Mouse (Mus musculus): ENCODE results near the gene Atf3. TPM values are rescaled to one million over a fixed set of nuclear protein-coding genes. Genes with fewer than 3 reads are reported as not detected.

Atf3 gene
- polyA plus RNA-seq, 1 experiment, result 4.4 TPM

GRCm38 (mm10) chr1:191241574-191241973 is 23.7 kb upstream of the Atf3 start:
- Histone ChIP-seq H3K4me3 (ENCODE audit: low read depth, low read length) (no peak overlapping the region), H3K27ac (ENCODE audit: insufficient read depth, low read length) (no peak overlapping the region), H3K9me3 (replicated peaks; ENCODE audit: control insufficient read depth, insufficient read depth, low read length, poor library complexity, severe bottlenecking) (peaks cover under 1% of the 10 kb centered on the region; the same call in 1 of the 2 replicates), H3K36me3 (ENCODE audit: control insufficient read depth, insufficient read depth, low read length, poor library complexity, severe bottlenecking) (no peaks in the 10 kb centered on the region), H3K27me3 (ENCODE audit: control insufficient read depth, insufficient read depth, low read length, poor library complexity, severe bottlenecking) (no peaks in the 10 kb centered on the region), H3K4me1 (ENCODE audit: control insufficient read depth, insufficient read depth, low read length) (no peaks in the 10 kb centered on the region), H3K9ac (ENCODE audit: low read depth, poor library complexity, severe bottlenecking) (no peak overlapping the region)
- no peak for TF ChIP-seq EP300 (IDR thresholded peaks at IDR 0.05; ENCODE audit: insufficient read depth, low read depth, low read length)
- TF ChIP-seq POLR2A (IDR thresholded peaks at IDR 0.05; ENCODE audit: insufficient read depth, low read length), result no peak
- TF ChIP-seq CTCF (IDR thresholded peaks at IDR 0.05; ENCODE audit: low read depth, low read length), result no peak

DNA sequence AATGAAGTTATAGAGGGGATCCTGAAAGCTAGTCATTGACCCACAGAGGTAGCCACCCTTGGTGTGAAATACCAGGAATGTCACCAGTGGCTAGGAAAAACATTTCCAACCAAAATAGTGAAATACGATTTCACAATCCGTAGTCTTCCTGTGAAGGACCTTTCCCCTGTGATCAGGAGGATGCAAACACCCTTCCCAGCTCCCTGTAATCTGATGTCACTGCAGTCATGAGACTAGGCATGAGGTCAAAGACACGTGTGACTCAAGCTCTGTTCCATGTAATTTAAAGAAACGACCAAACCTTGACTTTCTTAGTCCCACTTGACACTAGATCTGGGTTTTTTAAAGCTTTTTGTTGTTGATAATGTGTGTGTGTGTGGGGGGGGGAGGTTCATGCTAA is 21.8 kb upstream of the Atf3 start:
- Histone ChIP-seq H3K4me3 (ENCODE audit: low read depth, low read length) (no peak overlapping the region), H3K9me3 (replicated peaks; ENCODE audit: control insufficient read depth, insufficient read depth, low read length, poor library complexity, severe bottlenecking) (no peaks in the 10 kb centered on the region), H3K4me1 (ENCODE audit: control insufficient read depth, insufficient read depth, low read length) (no peaks in the 10 kb centered on the region), H3K9ac (ENCODE audit: low read depth, poor library complexity, severe bottlenecking) (no peak overlapping the region), H3K27me3 (ENCODE audit: control insufficient read depth, insufficient read depth, low read length, poor library complexity, severe bottlenecking) (no peaks in the 10 kb centered on the region), H3K27ac (ENCODE audit: insufficient read depth, low read length) (no peak overlapping the region), H3K36me3 (ENCODE audit: control insufficient read depth, insufficient read depth, low read length, poor library complexity, severe bottlenecking) (no peaks in the 10 kb centered on the region)
- TF ChIP-seq POLR2A (IDR thresholded peaks at IDR 0.05; ENCODE audit: insufficient read depth, low read length), result no peak
- TF ChIP-seq CTCF (IDR thresholded peaks at IDR 0.05; ENCODE audit: low read depth, low read length), result no peak
- TF ChIP-seq EP300 (IDR thresholded peaks at IDR 0.05; ENCODE audit: insufficient read depth, low read depth, low read length), result no peak

GRCm38 (mm10) chr1:191235788-191236542 is 18.1 kb upstream of the Atf3 start:
- H3K27ac ChIP-seq (ENCODE audit: insufficient read depth, low read length), result no peak overlapping the region
- no peaks in the 10 kb centered on the region for H3K9me3 ChIP-seq (replicated peaks; ENCODE audit: control insufficient read depth, insufficient read depth, low read length, poor library complexity, severe bottlenecking)
- TF ChIP-seq CTCF (IDR thresholded peaks at IDR 0.05; ENCODE audit: low read depth, low read length) (no peak), POLR2A (IDR thresholded peaks at IDR 0.05; ENCODE audit: insufficient read depth, low read length) (no peak), EP300 (IDR thresholded peaks at IDR 0.05; ENCODE audit: insufficient read depth, low read depth, low read length) (no peak)
- no peaks in the 10 kb centered on the region for H3K27me3 ChIP-seq (ENCODE audit: control insufficient read depth, insufficient read depth, low read length, poor library complexity, severe bottlenecking)
- no peaks in the 10 kb centered on the region for H3K36me3 ChIP-seq (ENCODE audit: control insufficient read depth, insufficient read depth, low read length, poor library complexity, severe bottlenecking)
- H3K4me3 ChIP-seq (ENCODE audit: low read depth, low read length), result no peak overlapping the region
- no peak overlapping the region for H3K9ac ChIP-seq (ENCODE audit: low read depth, poor library complexity, severe bottlenecking)
- H3K4me1 ChIP-seq (ENCODE audit: control insufficient read depth, insufficient read depth, low read length), result no peaks in the 10 kb centered on the region

GRCm38 (mm10) chr1:191234837-191235236 is 17.0 kb upstream of the Atf3 start:
- no peaks in the 10 kb centered on the region for H3K27me3 ChIP-seq (ENCODE audit: control insufficient read depth, insufficient read depth, low read length, poor library complexity, severe bottlenecking)
- H3K4me3 ChIP-seq (ENCODE audit: low read depth, low read length), result no peak overlapping the region
- no peaks in the 10 kb centered on the region for H3K9me3 ChIP-seq (replicated peaks; ENCODE audit: control insufficient read depth, insufficient read depth, low read length, poor library complexity, severe bottlenecking)
- no peak for TF ChIP-seq CTCF (IDR thresholded peaks at IDR 0.05; ENCODE audit: low read depth, low read length)
- no peak for TF ChIP-seq EP300 (IDR thresholded peaks at IDR 0.05; ENCODE audit: insufficient read depth, low read depth, low read length)
- no peak for TF ChIP-seq POLR2A (IDR thresholded peaks at IDR 0.05; ENCODE audit: insufficient read depth, low read length)
- no peaks in the 10 kb centered on the region for H3K36me3 ChIP-seq (ENCODE audit: control insufficient read depth, insufficient read depth, low read length, poor library complexity, severe bottlenecking)
- no peaks in the 10 kb centered on the region for H3K4me1 ChIP-seq (ENCODE audit: control insufficient read depth, insufficient read depth, low read length)
- no peak overlapping the region for H3K9ac ChIP-seq (ENCODE audit: low read depth, poor library complexity, severe bottlenecking)
- no peak overlapping the region for H3K27ac ChIP-seq (ENCODE audit: insufficient read depth, low read length)

DNA sequence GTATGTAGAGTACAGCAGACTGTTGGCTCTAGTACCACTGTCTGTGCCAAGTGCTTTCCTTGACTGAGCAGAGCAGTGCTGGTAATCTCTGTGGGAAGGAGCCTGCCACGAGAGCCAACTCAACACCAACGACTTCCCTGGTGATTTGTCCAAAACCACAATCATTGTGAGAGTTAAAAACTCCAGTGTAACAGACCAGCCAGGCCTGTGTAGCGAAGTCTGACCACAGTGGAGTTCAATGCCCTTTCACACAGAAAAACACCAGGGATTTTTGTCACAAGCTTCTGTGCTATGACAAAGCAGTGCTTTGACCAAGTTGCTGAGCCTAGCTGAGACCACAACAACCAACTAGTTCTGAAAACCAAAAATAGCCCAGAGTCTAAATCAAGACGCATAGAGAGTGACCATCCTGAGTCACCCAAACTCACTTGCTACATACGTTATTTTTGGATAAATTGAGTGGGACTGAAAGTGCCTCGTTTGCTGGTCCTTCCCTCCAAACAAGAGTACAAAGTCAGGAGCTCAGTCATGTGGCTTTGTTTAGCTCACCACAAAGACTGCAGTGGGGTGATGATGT is 12.6 kb upstream of the Atf3 start:
- no peak for TF ChIP-seq EP300 (IDR thresholded peaks at IDR 0.05; ENCODE audit: insufficient read depth, low read depth, low read length)
- TF ChIP-seq POLR2A (IDR thresholded peaks at IDR 0.05; ENCODE audit: insufficient read depth, low read length), result no peak
- no peak for TF ChIP-seq CTCF (IDR thresholded peaks at IDR 0.05; ENCODE audit: low read depth, low read length)
- H3K36me3 ChIP-seq (ENCODE audit: control insufficient read depth, insufficient read depth, low read length, poor library complexity, severe bottlenecking), result no peaks in the 10 kb centered on the region
- H3K9ac ChIP-seq (ENCODE audit: low read depth, poor library complexity, severe bottlenecking), result no peak overlapping the region
- H3K9me3 ChIP-seq (replicated peaks; ENCODE audit: control insufficient read depth, insufficient read depth, low read length, poor library complexity, severe bottlenecking), result no peaks in the 10 kb centered on the region
- H3K27me3 ChIP-seq (ENCODE audit: control insufficient read depth, insufficient read depth, low read length, poor library complexity, severe bottlenecking), result no peaks in the 10 kb centered on the region
- H3K4me3 ChIP-seq (ENCODE audit: low read depth, low read length), result no peak overlapping the region
- no peaks in the 10 kb centered on the region for H3K4me1 ChIP-seq (ENCODE audit: control insufficient read depth, insufficient read depth, low read length)
- no peak overlapping the region for H3K27ac ChIP-seq (ENCODE audit: insufficient read depth, low read length)

DNA sequence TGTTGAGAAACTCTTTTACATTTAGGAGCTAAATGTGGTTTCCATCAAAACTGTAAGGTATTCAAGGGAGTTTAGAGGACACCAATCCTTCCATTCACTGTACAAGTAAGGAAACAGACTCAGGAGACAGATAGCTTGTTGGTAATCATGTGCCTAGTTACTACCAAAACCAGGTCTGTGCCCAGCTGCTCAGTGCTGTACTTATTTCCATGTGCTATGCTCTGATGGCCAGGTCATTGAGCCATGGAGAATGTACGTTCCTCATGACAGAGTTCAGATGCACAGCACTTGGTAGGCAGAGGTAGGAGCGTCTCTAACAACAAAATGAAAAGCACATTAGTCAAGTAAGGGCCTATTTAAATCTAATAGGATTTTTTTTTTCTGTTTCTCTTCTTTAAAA is 8.7 kb upstream of the Atf3 start:
- H3K36me3 ChIP-seq (ENCODE audit: control insufficient read depth, insufficient read depth, low read length, poor library complexity, severe bottlenecking), result no peaks in the 10 kb centered on the region
- no peaks in the 10 kb centered on the region for H3K9me3 ChIP-seq (replicated peaks; ENCODE audit: control insufficient read depth, insufficient read depth, low read length, poor library complexity, severe bottlenecking)
- H3K27me3 ChIP-seq (ENCODE audit: control insufficient read depth, insufficient read depth, low read length, poor library complexity, severe bottlenecking), result no peaks in the 10 kb centered on the region
- no peak overlapping the region for H3K27ac ChIP-seq (ENCODE audit: insufficient read depth, low read length)
- no peaks in the 10 kb centered on the region for H3K4me1 ChIP-seq (ENCODE audit: control insufficient read depth, insufficient read depth, low read length)
- no peak for TF ChIP-seq EP300 (IDR thresholded peaks at IDR 0.05; ENCODE audit: insufficient read depth, low read depth, low read length)
- no peak for TF ChIP-seq CTCF (IDR thresholded peaks at IDR 0.05; ENCODE audit: low read depth, low read length)
- TF ChIP-seq POLR2A (IDR thresholded peaks at IDR 0.05; ENCODE audit: insufficient read depth, low read length), result no peak
- H3K4me3 ChIP-seq (ENCODE audit: low read depth, low read length), result no peak overlapping the region
- H3K9ac ChIP-seq (ENCODE audit: low read depth, poor library complexity, severe bottlenecking), result no peak overlapping the region
